Mouse (Mus musculus) cerebellum, adult 2 months (tissue): Measurements from ENCODE around the gene Tmem270. TPM values are rescaled to one million over a fixed set of nuclear protein-coding genes. Genes with fewer than 3 reads are reported as not detected.

Source experiments
- DNase-seq, 2 experiments: peaks; one replicate each; pipeline ENCODE4 v3.0.0; 2021
- H3K27ac ChIP-seq: fragments of 200-500 bp; 2 replicates; pipeline ENCODE4 v1.5.1; 2012; ENCODE audit warnings: low read length, control low read depth, inconsistent platforms; ENCODE audit not compliant: insufficient read depth
- H3K27me3 ChIP-seq: fragments of 200-500 bp; 2 replicates; pipeline ENCODE4 v1.6.1; 2012; ENCODE audit warnings: inconsistent platforms, mild to moderate bottlenecking, low read length, moderate library complexity; ENCODE audit not compliant: control insufficient read depth, insufficient read depth
- H3K4me1 ChIP-seq: fragments of 200-500 bp; 2 replicates; pipeline ENCODE4 v1.6.1; 2011; ENCODE audit warnings: low read length; ENCODE audit not compliant: control insufficient read depth, insufficient read depth
- H3K4me3 ChIP-seq: fragments of 200-500 bp; replicated peaks from 2 replicates; pipeline ENCODE3; 2011; ENCODE audit warnings: mild to moderate bottlenecking, low read depth, low read length, control low read depth; ENCODE audit not compliant: insufficient read depth
- CTCF ChIP-seq: fragments of 200-500 bp; IDR thresholded peaks from 2 replicates; pipeline ENCODE4 v1.5.1; 2011; ENCODE audit warnings: low read depth, mild to moderate bottlenecking, control low read depth, low read length, moderate library complexity, borderline replicate concordance; ENCODE audit not compliant: insufficient read depth
- POLR2A ChIP-seq: fragments of 200-500 bp; IDR thresholded peaks from 2 replicates; pipeline ENCODE4 v1.6.1; 2011; ENCODE audit warnings: low read length, control low read depth, borderline replicate concordance; ENCODE audit not compliant: insufficient read depth
- WGBS: fragments of 180-500 bp; shearing (Covaris S2); methylation state at CpG from one replicate; pipeline ENCODE4 v1.1.7; 2018; 5-methylcytosine and 5-hydroxymethylcytosine counted together
- polyA plus RNA-seq: library from polyadenylated mRNA; depleted of rRNA; stranded (reverse); fragments of >200 nt; gene quantifications from 2 replicates; pipeline ENCODE4 v1.2.3, GENCODE M21; 2012; rRNA removed

The Tmem270 gene
- polyA plus RNA-seq, 1 experiment: not detected

GRCm38 (mm10) chr5:134859193-134859592, 47.3 kb downstream of the Tmem270 start:
- TF ChIP-seq POLR2A: no peak
- TF ChIP-seq CTCF: no peak
- WGBS: 97% methylated on average over 5 of the region's 5 CpGs
- Histone ChIP-seq H3K27ac (no peak overlapping the region), H3K27me3 (no peaks in the 10 kb centered on the region), H3K4me1 (no peaks in the 10 kb centered on the region), H3K4me3 (no peak overlapping the region)
- no peak for DNase-seq

GRCm38 (mm10) chr5:134858378-134858777, 48.2 kb downstream of the Tmem270 start:
- Histone ChIP-seq H3K4me3 (no peak overlapping the region), H3K27me3 (no peaks in the 10 kb centered on the region), H3K4me1 (no peaks in the 10 kb centered on the region), H3K27ac (no peak overlapping the region)
- no peak for DNase-seq
- TF ChIP-seq POLR2A (no peak), CTCF (no peak)
- WGBS: 81% methylated on average over 10 of the region's 10 CpGs

- H3K4me1 ChIP-seq: no peaks in the 10 kb centered on the region
- WGBS: 91% methylated on average over 5 of the region's 5 CpGs
- H3K27me3 ChIP-seq: no peaks in the 10 kb centered on the region; the same call in 1 of the 2 replicates
- no peak overlapping the region for H3K4me3 ChIP-seq
- H3K27ac ChIP-seq: no peak overlapping the region
- DNase-seq: no peak
- TF ChIP-seq POLR2A (no peak), CTCF (no peak)
Observed at GRCm38 (mm10) chr5:134852873-134853272, 53.7 kb downstream of the Tmem270 start.

Other genes with a start within 250 kb of the Tmem270 start
- 78.7 and 99.2 TPM in 2 replicates for gene Limk1, start 218.1 kb downstream of the Tmem270 start, polyA plus RNA-seq
- 7.5 and 8.1 TPM in 2 replicates for gene Eln, start 159.4 kb downstream of the Tmem270 start, polyA plus RNA-seq
- gene Cldn13, start 8.8 kb upstream of the Tmem270 start, polyA plus RNA-seq: not detected in 2 replicates
- gene Mettl27, start 25.6 kb upstream of the Tmem270 start, polyA plus RNA-seq: 9.5 and 10.9 TPM in 2 replicates
- gene Cldn4, start 40.2 kb upstream of the Tmem270 start, polyA plus RNA-seq: 0.07 TPM in 1 of 2 replicates, not detected in the other
- gene Cldn3, start 79.5 kb upstream of the Tmem270 start, polyA plus RNA-seq: 0.52 and 0.67 TPM in 2 replicates
- gene Abhd11, start 102.4 kb upstream of the Tmem270 start, polyA plus RNA-seq: 59.0 and 65.1 TPM in 2 replicates
- gene Stx1a, start 116.7 kb upstream of the Tmem270 start, polyA plus RNA-seq: 12.1 and 12.4 TPM in 2 replicates
- 45.4 and 46.6 TPM in 2 replicates for gene Dnajc30, start 157.5 kb upstream of the Tmem270 start, polyA plus RNA-seq
- 69.2 and 72.8 TPM in 2 replicates for gene Bud23, start 158.2 kb upstream of the Tmem270 start, polyA plus RNA-seq
- gene Vps37d, start 171.5 kb upstream of the Tmem270 start, polyA plus RNA-seq: 17.7 and 19.8 TPM in 2 replicates
- 2.0 TPM in 2 replicates for gene Mlxipl, start 183.2 kb upstream of the Tmem270 start, polyA plus RNA-seq
- gene Tbl2, start 242.9 kb upstream of the Tmem270 start, polyA plus RNA-seq: 17.6 and 18.5 TPM in 2 replicates